ENCODE assay signal across 10 mouse cellular contexts in the genomic region with DNA sequence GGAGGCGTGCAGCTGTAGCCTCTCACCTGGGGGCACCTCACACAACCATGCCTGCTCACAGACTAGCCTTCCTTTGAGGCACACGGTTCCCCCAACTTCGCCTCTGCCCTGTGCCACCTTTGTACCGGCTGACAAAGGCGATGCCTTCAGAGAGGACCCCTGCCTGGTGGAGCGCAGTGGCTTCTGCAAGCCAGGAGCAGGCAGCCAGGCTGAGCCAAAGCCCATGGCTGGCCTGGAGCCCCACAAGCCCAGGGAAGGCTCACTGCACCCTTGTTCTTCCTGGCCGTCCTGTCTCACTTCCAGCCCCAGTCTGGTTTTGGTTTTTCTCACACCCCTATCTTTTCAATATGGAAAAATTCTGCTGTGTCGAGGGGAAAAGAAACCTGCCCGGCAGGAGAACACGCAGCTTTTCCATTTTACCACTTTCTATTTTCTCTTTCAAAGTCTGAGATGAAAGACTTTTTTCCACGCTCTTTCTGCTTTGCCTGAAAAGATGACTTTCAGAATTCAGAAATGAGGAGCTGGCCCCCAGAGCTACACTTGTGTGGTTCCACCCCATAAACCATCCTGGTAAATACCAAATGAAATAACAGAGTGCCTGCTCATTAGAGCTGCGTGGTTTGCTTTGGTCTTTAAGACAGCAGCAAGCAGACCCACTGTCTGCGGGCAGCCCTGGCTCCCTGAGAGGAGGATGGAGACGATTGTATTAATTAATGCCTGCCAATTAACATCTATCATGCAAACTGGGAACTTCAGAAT. TPM values are rescaled to one million over a fixed set of nuclear protein-coding genes. Genes with fewer than 3 reads are reported as not detected.
A peak's percentile ranks its signal among the peaks of the same experiment; 100 is the strongest.
DNase-seq lines count a peak whose midpoint lies in the region; ATAC-seq and TF ChIP-seq lines count a peak whose summit lies in the region.
"Had no signal": no experiment of that assay in that cellular context is flagged by ENCODE, and none has a peak within 500 bp of the region (broad histone marks: within the 10 kb centered on the region; RNA-seq: fewer than 3 reads in every experiment).

No protein-coding gene starts in this region.

- peaks cover 30% of the 10 kb centered on the region for H3K4me1 ChIP-seq in embryonic facial prominence, embryonic 12.5 days
- peaks cover 36% of the 10 kb centered on the region for H3K4me1 ChIP-seq in embryonic facial prominence, embryonic 10.5 days
- H3K4me1 ChIP-seq in small intestine, adult 2 months (ENCODE audit: control insufficient read depth, insufficient read depth, insufficient read length, low read length), result peaks cover 7% of the 10 kb centered on the region

- H3K4me3 ChIP-seq in embryonic facial prominence, embryonic 12.5 days, result no peak overlapping the region
- no peak overlapping the region for H3K4me3 ChIP-seq in embryonic facial prominence, embryonic 10.5 days
- no peak overlapping the region for H3K4me3 ChIP-seq in left cerebral cortex, adult 2 months
- no peak overlapping the region for H3K4me3 ChIP-seq in small intestine, adult 2 months (ENCODE audit: low read depth, low read length)
- H3K4me3 ChIP-seq: liver, embryonic 15.5 days; neural tube, embryonic 12.5 days had no signal

- intact Hi-C loops in left cerebral cortex, adult 2 months (cut with DNase I), result no loop called here

- H3K27me3 ChIP-seq in embryonic facial prominence, embryonic 12.5 days, result no peaks in the 10 kb centered on the region
- no peaks in the 10 kb centered on the region for H3K27me3 ChIP-seq in embryonic facial prominence, embryonic 10.5 days (replicated peaks; ENCODE audit: low read depth, poor library complexity, severe bottlenecking)
- H3K27me3 ChIP-seq in small intestine, adult 2 months (ENCODE audit: control insufficient read depth, insufficient read depth, low read length), result no peaks in the 10 kb centered on the region
- H3K27me3 ChIP-seq: liver, embryonic 15.5 days; neural tube, embryonic 12.5 days had no signal

- peak overlapping the region; percentile 60; the same call in 1 of the 2 replicates for H3K27ac ChIP-seq in embryonic facial prominence, embryonic 12.5 days
- no peak overlapping the region; the same call in 1 of the 2 replicates for H3K27ac ChIP-seq in embryonic facial prominence, embryonic 10.5 days (replicated peaks)
- H3K27ac ChIP-seq in left cerebral cortex, adult 2 months, result peak overlapping the region; percentile 53; the same call in 1 of the 2 replicates
- peak overlapping the region; percentile 61; the same call in 1 of the 2 replicates for H3K27ac ChIP-seq in small intestine, adult 2 months (ENCODE audit: insufficient read depth, low read depth, low read length)
- H3K27ac ChIP-seq: liver, embryonic 15.5 days; neural tube, embryonic 12.5 days had no signal

- no peaks in the 10 kb centered on the region for H3K36me3 ChIP-seq in embryonic facial prominence, embryonic 12.5 days
- H3K36me3 ChIP-seq in embryonic facial prominence, embryonic 10.5 days (replicated peaks), result no peaks in the 10 kb centered on the region
- H3K36me3 ChIP-seq in small intestine, adult 2 months (ENCODE audit: control insufficient read depth, insufficient read depth, low read length), result no peaks in the 10 kb centered on the region
- H3K36me3 ChIP-seq: liver, embryonic 15.5 days; neural tube, embryonic 12.5 days had no signal

- ATAC-seq in embryonic facial prominence, embryonic 12.5 days (ENCODE audit: insufficient number of reproducible peaks, insufficient read depth, low FRiP score, low TSS enrichment), result no peak
- ATAC-seq in inflammation-experienced regulatory T-cells, adult 6 months, result peak; percentile 3

- H3K9ac ChIP-seq in embryonic facial prominence, embryonic 12.5 days, result no peak overlapping the region
- H3K9ac ChIP-seq: liver, embryonic 15.5 days; neural tube, embryonic 12.5 days had no signal

- WGBS in embryonic facial prominence, embryonic 12.5 days, result 65% methylated on average over 14 of the region's 14 CpGs
- 73% methylated on average over 14 of the region's 14 CpGs for WGBS in embryonic facial prominence, embryonic 10.5 days
- WGBS in small intestine, adult 2 months, result 80% methylated on average over 14 of the region's 14 CpGs

- TF ChIP-seq CTCF in left cerebral cortex, adult 2 months (IDR thresholded peaks at IDR 0.05), result no peak
- no peak for TF ChIP-seq CTCF in small intestine, adult 2 months (IDR thresholded peaks at IDR 0.05; ENCODE audit: extremely low read depth, insufficient read length, insufficient replicate concordance, low read depth, low read length)

- H3K4me2 ChIP-seq in embryonic facial prominence, embryonic 12.5 days (replicated peaks), result no peak overlapping the region
- H3K4me2 ChIP-seq: liver, embryonic 15.5 days; neural tube, embryonic 12.5 days had no signal

- no peak for TF ChIP-seq POLR2A in small intestine, adult 2 months (IDR thresholded peaks at IDR 0.05; ENCODE audit: low read depth, low read length)

- DNase-seq in embryonic facial prominence, embryonic 10.5 days (ENCODE audit: low spot score), result no peak
- no peak for DNase-seq in left cerebral cortex, adult 2 months (ENCODE audit: extremely low spot score in 1 of 2, low spot score in 2 of 2)
- no peak for DNase-seq in left cerebral cortex, adult 18-20 months (ENCODE audit: low spot score in 2 of 2)
- no peak for DNase-seq in frontal cortex, postnatal 14 days (ENCODE audit: low spot score in 2 of 2)
- DNase-seq in right cerebral cortex, postnatal 36 days (ENCODE audit: low spot score in 2 of 2), result no peak

- H3K9me3 ChIP-seq in embryonic facial prominence, embryonic 12.5 days, result no peaks in the 10 kb centered on the region
- no peaks in the 10 kb centered on the region for H3K9me3 ChIP-seq in embryonic facial prominence, embryonic 10.5 days
- H3K9me3 ChIP-seq: liver, embryonic 15.5 days; neural tube, embryonic 12.5 days had no signal

RNA-seq across cellular contexts. Expression of gene Angptl2, which starts 36.5 kb away (rescaled TPM):
- 42.6 and 43.9 TPM in 2 replicates for polyA plus RNA-seq in embryonic facial prominence, embryonic 12.5 days (2016; fragmentation: Nextera tagmentation; extraction: Ambion mirVana)
- polyA plus RNA-seq in embryonic facial prominence, embryonic 10.5 days (2016; fragmentation: Nextera tagmentation; extraction: Ambion mirVana), result 30.1 and 33.8 TPM in 2 replicates
- 1 to 10 TPM; 2.1 to 2.9 TPM for total RNA-seq in left cerebral cortex, adult 2 months (2021)
- 1 to 10 TPM; 2.5 TPM for total RNA-seq in left cerebral cortex, adult 18-20 months (2021)
- polyA plus RNA-seq in inflammation-experienced regulatory T-cells, adult 6 months (2017; shearing (Covaris generic)), result 10 to 100 TPM; 17.1 to 19.5 (median 19.3) TPM
- polyA plus RNA-seq in small intestine, adult 2 months (2012; rRNA removed), result 18.9 and 20.7 TPM in 2 replicates

RNA-seq across cellular contexts. Expression of gene Garnl3, which starts 47.9 kb away (rescaled TPM):
- polyA plus RNA-seq in embryonic facial prominence, embryonic 12.5 days (2016; fragmentation: Nextera tagmentation; extraction: Ambion mirVana), result 12.3 and 14.3 TPM in 2 replicates
- 5.7 and 10.6 TPM in 2 replicates for polyA plus RNA-seq in embryonic facial prominence, embryonic 10.5 days (2016; fragmentation: Nextera tagmentation; extraction: Ambion mirVana)
- total RNA-seq in left cerebral cortex, adult 2 months (2021), result 100 to 1,000 TPM in 1 of 2 experiments, 10 to 100 TPM in 1; 94.7 to 129 TPM
- total RNA-seq in left cerebral cortex, adult 18-20 months (2021), result 100 to 1,000 TPM; 111 to 112 TPM
- polyA plus RNA-seq in inflammation-experienced regulatory T-cells, adult 6 months (2017; shearing (Covaris generic)), result under 1 TPM in 2 of 3 experiments, not detected in 1; 0.18 to 0.44 TPM
- polyA plus RNA-seq in small intestine, adult 2 months (2012; rRNA removed), result 1.3 and 2.0 TPM in 2 replicates
